Mouse (Mus musculus) stomach, postnatal 0 days (tissue): ENCODE measurements at regions not wholly inside any gene's neighbourhood (a gene's known extent, or its start where the extent isn't known, plus 50 kb on each side); places are given as distances from the start of the nearest gene placed in this dataset.

ENCODE experiments used
- ATAC-seq: fragments of 200-750 bp; cut with Nextera tagmentation; 2 replicates; pipeline ENCODE4 v1.8.0; 2017; ENCODE audit not compliant: low FRiP score, low TSS enrichment
- DNase-seq: peaks from one replicate; pipeline ENCODE4 v3.0.0-alpha.2; 2016; ENCODE audit warnings: low spot score
- H3K27ac ChIP-seq: fragments of 300-500 bp; sonication (generic); replicated peaks from 2 replicates; pipeline ENCODE4 v1.5.1; 2014; ENCODE audit warnings: mild to moderate bottlenecking, control low read depth
- H3K27me3 ChIP-seq: fragments of 300-500 bp; sonication (generic); 2 replicates; pipeline ENCODE4 v1.6.1; 2014; ENCODE audit warnings: low read length; ENCODE audit not compliant: control insufficient read depth, insufficient read depth
- H3K36me3 ChIP-seq: fragments of 300-500 bp; sonication (generic); 2 replicates; pipeline ENCODE4 v1.6.1; 2014; ENCODE audit warnings: low read length, mixed read lengths; ENCODE audit not compliant: control insufficient read depth, insufficient read depth
- H3K4me1 ChIP-seq: fragments of 300-500 bp; sonication (generic); replicated peaks from 2 replicates; pipeline ENCODE4 v1.6.1; 2014; ENCODE audit warnings: antibody characterized with exemption; ENCODE audit not compliant: control insufficient read depth, insufficient read depth
- H3K4me2 ChIP-seq: fragments of 300-500 bp; sonication (generic); replicated peaks from 2 replicates; pipeline ENCODE4 v1.6.1; 2014; ENCODE audit warnings: low read depth, mild to moderate bottlenecking, control low read depth, moderate library complexity
- H3K4me3 ChIP-seq: fragments of 300-500 bp; sonication (generic); 2 replicates; pipeline ENCODE4 v1.5.1; 2014; ENCODE audit warnings: low read depth, low read length, control low read depth
- H3K9ac ChIP-seq: fragments of 300-500 bp; sonication (generic); 2 replicates; pipeline ENCODE4 v1.6.1; 2014; ENCODE audit warnings: mild to moderate bottlenecking, low read length, control low read depth, mixed read lengths
- H3K9me3 ChIP-seq: fragments of 300-500 bp; sonication (generic); 2 replicates; pipeline ENCODE4 v1.6.1; 2016; ENCODE audit warnings: low read length; ENCODE audit not compliant: control insufficient read depth
- CTCF ChIP-seq: IDR thresholded peaks from 2 replicates; pipeline ENCODE4 v1.5.1; 2016; ENCODE audit warnings: antibody characterized with exemption, low read depth, mild to moderate bottlenecking, moderate library complexity
- EP300 ChIP-seq: optimal IDR thresholded peaks from 2 replicates; pipeline ENCODE3; 2016; ENCODE audit warnings: antibody characterized with exemption
- WGBS: fragments of 180-500 bp; shearing (Covaris S2); extraction: QIAGEN DNeasy Blood & Tissue Kit; methylation state at CpG from one replicate; pipeline ENCODE4 v1.1.7; 2014; 5-methylcytosine and 5-hydroxymethylcytosine counted together

- Histone ChIP-seq H3K27ac (no peak overlapping the region), H3K4me2 (no peak overlapping the region), H3K9ac (no peak overlapping the region), H3K9me3 (no peaks in the 10 kb centered on the region), H3K4me1 (no peaks in the 10 kb centered on the region), H3K27me3 (no peaks in the 10 kb centered on the region), H3K4me3 (no peak overlapping the region), H3K36me3 (no peaks in the 10 kb centered on the region)
- ATAC-seq (no peak), DNase-seq (no peak)
- TF ChIP-seq CTCF (no peak), EP300 (no peak)
Observed at GRCm38 (mm10) chr16:79350127-79350526, 259.2 kb upstream of the Tmprss15 start.

- WGBS = 35% methylated on average over 3 of the region's 3 CpGs
Observed at GRCm38 (mm10) chr16:79342453-79342852, 251.6 kb upstream of the Tmprss15 start.

GRCm38 (mm10) chr16:79336416-79336815 is 245.5 kb upstream of the Tmprss15 start:
- no peaks in the 10 kb centered on the region for H3K27me3 ChIP-seq
- H3K27ac ChIP-seq = no peak overlapping the region
- ATAC-seq (no peak), DNase-seq (no peak)
- no peak for TF ChIP-seq EP300
- no peak for TF ChIP-seq CTCF
- no peaks in the 10 kb centered on the region for H3K36me3 ChIP-seq
- no peaks in the 10 kb centered on the region for H3K9me3 ChIP-seq
- H3K9ac ChIP-seq = no peak overlapping the region
- WGBS = 46% methylated on average over 2 of the region's 2 CpGs
- no peak overlapping the region for H3K4me3 ChIP-seq
- no peaks in the 10 kb centered on the region for H3K4me1 ChIP-seq
- H3K4me2 ChIP-seq = no peak overlapping the region

More at GRCm38 (mm10) chr16:79342453-79342852, 251.6 kb upstream of the Tmprss15 start:
- Histone ChIP-seq H3K9me3 (no peaks in the 10 kb centered on the region), H3K4me3 (no peak overlapping the region), H3K4me1 (no peaks in the 10 kb centered on the region), H3K9ac (no peak overlapping the region), H3K27ac (no peak overlapping the region), H3K36me3 (no peaks in the 10 kb centered on the region), H3K4me2 (no peak overlapping the region), H3K27me3 (no peaks in the 10 kb centered on the region)
- ATAC-seq = no peak
- no peak for TF ChIP-seq CTCF
- TF ChIP-seq EP300 = no peak
- DNase-seq = no peak

- Histone ChIP-seq H3K9ac (no peak overlapping the region), H3K4me3 (no peak overlapping the region), H3K27me3 (no peaks in the 10 kb centered on the region), H3K4me2 (no peak overlapping the region), H3K36me3 (no peaks in the 10 kb centered on the region), H3K4me1 (no peaks in the 10 kb centered on the region), H3K27ac (no peak overlapping the region), H3K9me3 (no peaks in the 10 kb centered on the region)
- TF ChIP-seq EP300 (no peak), CTCF (no peak)
- ATAC-seq = no peak
- DNase-seq = no peak
Observed at GRCm38 (mm10) chr16:79336016-79336415, 245.1 kb upstream of the Tmprss15 start.

DNA sequence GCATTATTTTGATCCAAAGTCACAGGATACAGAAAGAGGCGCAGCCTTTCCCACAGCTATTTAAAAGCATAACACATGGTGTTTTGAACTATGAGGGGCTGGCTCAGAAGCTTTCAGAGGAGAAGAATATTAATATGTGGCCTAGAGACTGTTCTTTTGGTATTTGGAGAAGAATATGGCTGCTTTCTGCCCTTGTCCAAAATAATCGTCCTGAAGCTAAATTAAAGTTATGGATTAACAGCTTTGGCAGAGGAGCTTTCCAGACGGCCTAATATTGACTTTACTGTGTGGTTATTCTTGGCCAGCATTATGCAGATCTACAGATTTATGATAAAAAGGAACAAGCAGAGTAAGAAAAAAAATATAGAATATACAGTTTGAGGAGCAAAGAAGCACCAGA is 222.4 kb upstream of the Tmprss15 start:
- Histone ChIP-seq H3K27ac (no peak overlapping the region), H3K9ac (no peak overlapping the region), H3K36me3 (no peaks in the 10 kb centered on the region), H3K4me1 (no peaks in the 10 kb centered on the region), H3K4me3 (no peak overlapping the region), H3K9me3 (no peaks in the 10 kb centered on the region), H3K4me2 (no peak overlapping the region), H3K27me3 (no peaks in the 10 kb centered on the region)
- DNase-seq (no peak), ATAC-seq (no peak)
- TF ChIP-seq CTCF = no peak
- no peak for TF ChIP-seq EP300
- WGBS = 47% methylated on average over 3 of the region's 3 CpGs

- no peaks in the 10 kb centered on the region for H3K9me3 ChIP-seq
- TF ChIP-seq CTCF (no peak), EP300 (no peak)
- ATAC-seq (no peak), DNase-seq (no peak)
- 67% methylated on average over 2 of the region's 2 CpGs for WGBS
- H3K4me2 ChIP-seq = no peak overlapping the region
- H3K9ac ChIP-seq = no peak overlapping the region
- H3K36me3 ChIP-seq = no peaks in the 10 kb centered on the region
- no peak overlapping the region for H3K4me3 ChIP-seq
- no peak overlapping the region for H3K27ac ChIP-seq
- no peaks in the 10 kb centered on the region for H3K27me3 ChIP-seq
- H3K4me1 ChIP-seq = no peaks in the 10 kb centered on the region
Observed at GRCm38 (mm10) chr16:79312702-79313101, 221.8 kb upstream of the Tmprss15 start.
